ENCODE assay signal across 8 mouse cellular contexts in the genomic region with DNA sequence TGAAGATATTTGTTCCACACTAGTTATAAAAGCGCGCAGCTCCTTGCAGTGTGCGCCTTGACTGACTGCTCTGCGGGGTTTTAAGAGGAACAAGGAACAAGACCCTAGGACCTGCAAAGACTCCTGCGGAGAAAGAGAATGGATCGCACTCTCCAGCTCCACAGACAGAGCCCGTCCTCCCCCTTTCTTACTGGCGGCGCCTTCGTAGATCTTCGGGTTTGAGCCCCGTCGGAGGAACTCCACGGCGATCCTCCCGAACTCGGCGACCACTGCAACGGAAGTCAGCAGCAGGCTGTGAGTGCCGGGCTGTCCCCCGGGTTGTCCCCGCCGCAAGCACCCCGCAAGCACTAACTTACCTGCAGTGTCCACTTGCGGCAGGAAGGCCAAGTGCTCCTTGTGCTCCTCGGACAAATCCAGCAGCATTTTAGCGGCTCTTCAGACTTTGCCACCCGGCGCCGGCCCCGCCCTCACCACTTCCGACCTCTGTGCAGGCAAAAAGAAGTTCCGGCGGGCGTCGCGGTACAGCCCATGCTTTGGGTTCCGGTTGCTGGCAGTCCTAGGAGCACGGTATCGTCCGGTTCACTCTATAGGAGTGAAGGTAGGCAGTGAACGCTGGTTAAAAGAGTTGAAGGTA. TPM values are rescaled to one million over a fixed set of nuclear protein-coding genes. Genes with fewer than 3 reads are reported as not detected.
DNase-seq lines count a peak whose midpoint lies in the region; ATAC-seq lines count a peak whose summit lies in the region.

A gene (minus strand): TSS at position 485 of the 634 bp plus-strand sequence.

- H3K36me3 ChIP-seq in hindbrain, embryonic 13.5 days, result peaks cover 11% of the 10 kb centered on the region

- H3K9me3 ChIP-seq in hindbrain, embryonic 13.5 days, result no peaks in the 10 kb centered on the region

- H3K4me1 ChIP-seq in hindbrain, embryonic 13.5 days (replicated peaks), result peaks cover 7% of the 10 kb centered on the region

- peak within 1 kb of the TSS; percentile 76 for H3K4me3 ChIP-seq in hindbrain, embryonic 13.5 days

- peak; percentile 94 for DNase-seq in NIH3T3 (ENCODE audit: low read depth)
- DNase-seq in cerebellum, postnatal 10 days, result peak; percentile 91 to 95
- peak; percentile 80 to 82 for DNase-seq in frontal cortex, postnatal 14 days (ENCODE audit: low spot score in 2 of 2)
- DNase-seq in layer of hippocampus, postnatal 25 days (ENCODE audit: extremely low spot score in 1 of 2, low spot score in 1 of 2), result peak; percentile 93 to 97
- peak; percentile 88 for DNase-seq in lung, postnatal 25 days (ENCODE audit: low spot score)
- peak; percentile 92 for DNase-seq in retina, embryonic 14.5 days (ENCODE audit: low spot score)
- DNase-seq in thymus, postnatal 4 days, result peak; percentile 94

- H3K9ac ChIP-seq in hindbrain, embryonic 13.5 days, result peak within 1 kb of the TSS; percentile 79

- peak within 1 kb of the TSS; percentile 86 for H3K27ac ChIP-seq in hindbrain, embryonic 13.5 days

- H3K27me3 ChIP-seq in hindbrain, embryonic 13.5 days, result 0 out of 2 replicates have a peak, but pooled peaks cover 17% of the 10 kb centered on the region

- peak; percentile 99 for ATAC-seq in hindbrain, embryonic 13.5 days (ENCODE audit: low FRiP score)

- WGBS in hindbrain, embryonic 13.5 days, result under 1% methylated on average over 42 of the region's 42 CpGs

- H3K4me2 ChIP-seq in hindbrain, embryonic 13.5 days, result peak within 1 kb of the TSS; percentile 69

RNA-seq across cellular contexts. Expression of the gene that starts here (rescaled TPM):
- 77.0 and 82.4 TPM in 2 replicates for polyA plus RNA-seq in hindbrain, embryonic 13.5 days (2015; fragmentation: Nextera tagmentation; extraction: Ambion mirVana)
- total RNA-seq in layer of hippocampus, postnatal 25 days (2021), result 10 to 100 TPM; 19.5 to 21.6 TPM

Comparison
In these comparisons a context has a peak if more than half of its experiments do, and no peak if none do; other contexts are left out.
1. Peak in every context shown above with its lines: DNase-seq, ATAC-seq, H3K4me3 ChIP-seq and H3K27ac ChIP-seq.